Mouse (Mus musculus): ENCODE data around the gene Cdhr3.

GRCm38 (mm10) chr12:33056574-33056973 lies 36.1 kb downstream of the Cdhr3 start:
- TF ChIP-seq CTCF (conservative IDR thresholded peaks at IDR 0.05; ENCODE audit: low read length) (no peak), POU5F1 (IDR thresholded peaks at IDR 0.05; ENCODE audit: borderline replicate concordance, low read length) (no peak)
